Mouse (Mus musculus): ENCODE results near the gene Mark4. TPM values are rescaled to one million over a fixed set of nuclear protein-coding genes. Genes with fewer than 3 reads are reported as not detected.

The Mark4 gene
- polyA plus RNA-seq, 1 experiment from 2014 or later, result 10.9 TPM

GRCm38 (mm10) chr7:19466602-19467145, 8.1 kb upstream of the Mark4 start:
- Histone ChIP-seq H3K27me3 (replicated peaks; ENCODE audit: control insufficient read depth, insufficient read depth, low read length) (peaks cover 24% of the 10 kb centered on the region), H3K9me3 (ENCODE audit: control insufficient read depth, low read length) (no peaks in the 10 kb centered on the region), H3K4me2 (ENCODE audit: low read depth, low read length) (no peak overlapping the region), H3K27ac (replicated peaks; ENCODE audit: low read depth, low read length) (no peak overlapping the region), H3K9ac (ENCODE audit: low read depth, low read length) (no peak overlapping the region), H3K36me3 (ENCODE audit: control insufficient read depth, insufficient read depth, low read length) (no peaks in the 10 kb centered on the region), H3K4me1 (ENCODE audit: control insufficient read depth, insufficient read depth, low read length) (peaks cover 11% of the 10 kb centered on the region; the same call in 1 of the 2 replicates), H3K4me3 (ENCODE audit: low read depth, low read length) (no peak overlapping the region)
- ATAC-seq (ENCODE audit: low read depth), result no peak
- DNase-seq (ENCODE audit: low spot score), result no peak
- 53% methylated on average over 5 of the region's 5 CpGs for WGBS

- H3K9ac ChIP-seq (ENCODE audit: low read depth, low read length), result peak overlapping the region; percentile 49; the same call in 1 of the 2 replicates
- peaks cover 11% of the 10 kb centered on the region for H3K4me1 ChIP-seq (ENCODE audit: control insufficient read depth, insufficient read depth, low read length)
- H3K4me3 ChIP-seq (ENCODE audit: low read depth, low read length), result peak overlapping the region; percentile 7; the same call in 1 of the 2 replicates
- peaks cover 8% of the 10 kb centered on the region for H3K27me3 ChIP-seq (replicated peaks; ENCODE audit: control insufficient read depth, insufficient read depth, low read length)
- peak; percentile 76 for DNase-seq (ENCODE audit: low spot score)
- no peaks in the 10 kb centered on the region for H3K36me3 ChIP-seq (ENCODE audit: control insufficient read depth, insufficient read depth, low read length)
- H3K4me2 ChIP-seq (ENCODE audit: low read depth, low read length), result peak overlapping the region; percentile 45
- ATAC-seq (ENCODE audit: low read depth), result peak; percentile 56; the same call in 1 of the 2 replicates
- 5% methylated on average over 22 of the region's 22 CpGs for WGBS
- H3K27ac ChIP-seq (replicated peaks; ENCODE audit: low read depth, low read length), result peak overlapping the region; percentile 30
- no peaks in the 10 kb centered on the region for H3K9me3 ChIP-seq (ENCODE audit: control insufficient read depth, low read length)
Measured at GRCm38 (mm10) chr7:19464367-19465307, 6.0 kb upstream of the Mark4 start.

- ATAC-seq (ENCODE audit: low read depth) (no peak), DNase-seq (ENCODE audit: low spot score) (no peak)
- Histone ChIP-seq H3K36me3 (ENCODE audit: control insufficient read depth, insufficient read depth, low read length) (no peaks in the 10 kb centered on the region), H3K4me1 (ENCODE audit: control insufficient read depth, insufficient read depth, low read length) (peaks cover 15% of the 10 kb centered on the region), H3K27ac (replicated peaks; ENCODE audit: low read depth, low read length) (peak within 1 kb of the TSS; percentile 30; the same call in 1 of the 2 replicates), H3K4me3 (ENCODE audit: low read depth, low read length) (no peak within 1 kb of the TSS), H3K4me2 (ENCODE audit: low read depth, low read length) (0 out of 2 replicates have a peak within 1 kb of the TSS, but pooled peaks have one; percentile 45), H3K27me3 (replicated peaks; ENCODE audit: control insufficient read depth, insufficient read depth, low read length) (no peaks in the 10 kb centered on the region), H3K9me3 (ENCODE audit: control insufficient read depth, low read length) (no peaks in the 10 kb centered on the region), H3K9ac (ENCODE audit: low read depth, low read length) (no peak within 1 kb of the TSS)
- 33% methylated on average over 5 of the region's 6 CpGs for WGBS
Measured at GRCm38 (mm10) chr7:19462884-19463381, 4.3 kb upstream of the Mark4 start, which contains the start of gene Exoc3l2. TSS of gene Exoc3l2 (plus strand) at chr7:19463331.

GRCm38 (mm10) chr7:19462443-19462842, 3.8 kb upstream of the Mark4 start:
- no peak for DNase-seq (ENCODE audit: low spot score)
- Histone ChIP-seq H3K36me3 (ENCODE audit: control insufficient read depth, insufficient read depth, low read length) (no peaks in the 10 kb centered on the region), H3K27me3 (replicated peaks; ENCODE audit: control insufficient read depth, insufficient read depth, low read length) (no peaks in the 10 kb centered on the region), H3K4me2 (ENCODE audit: low read depth, low read length) (no peak overlapping the region), H3K9me3 (ENCODE audit: control insufficient read depth, low read length) (no peaks in the 10 kb centered on the region), H3K9ac (ENCODE audit: low read depth, low read length) (no peak overlapping the region), H3K4me1 (ENCODE audit: control insufficient read depth, insufficient read depth, low read length) (peaks cover 16% of the 10 kb centered on the region), H3K4me3 (ENCODE audit: low read depth, low read length) (no peak overlapping the region), H3K27ac (replicated peaks; ENCODE audit: low read depth, low read length) (no peak overlapping the region)
- WGBS, result 65% methylated on average over 4 of the region's 4 CpGs
- no peak for ATAC-seq (ENCODE audit: low read depth)

DNA sequence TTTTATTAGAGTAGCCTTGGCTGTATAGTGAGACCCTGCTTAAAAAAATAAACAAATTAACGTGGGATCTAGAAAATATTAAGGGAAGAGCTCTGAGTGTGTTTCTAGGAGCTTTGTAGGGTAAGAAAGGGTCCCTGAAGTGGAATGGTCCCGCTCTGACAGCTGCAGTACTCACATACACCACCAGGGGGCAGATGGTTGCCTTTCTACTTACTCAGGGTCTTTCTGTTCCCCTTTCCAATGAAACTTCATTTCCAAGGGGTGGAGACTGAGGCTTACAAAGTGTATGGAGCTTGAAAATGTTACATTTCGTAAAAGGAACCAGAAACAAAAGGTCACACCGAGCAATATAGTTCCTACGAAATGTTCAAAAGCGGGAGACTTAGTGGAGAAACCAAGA, 2.9 kb upstream of the Mark4 start:
- Histone ChIP-seq H3K9me3 (ENCODE audit: control insufficient read depth, low read length) (no peaks in the 10 kb centered on the region), H3K4me1 (ENCODE audit: control insufficient read depth, insufficient read depth, low read length) (peaks cover 22% of the 10 kb centered on the region), H3K27ac (replicated peaks; ENCODE audit: low read depth, low read length) (no peak overlapping the region), H3K4me3 (ENCODE audit: low read depth, low read length) (no peak overlapping the region), H3K27me3 (replicated peaks; ENCODE audit: control insufficient read depth, insufficient read depth, low read length) (no peaks in the 10 kb centered on the region), H3K36me3 (ENCODE audit: control insufficient read depth, insufficient read depth, low read length) (no peaks in the 10 kb centered on the region), H3K9ac (ENCODE audit: low read depth, low read length) (no peak overlapping the region), H3K4me2 (ENCODE audit: low read depth, low read length) (no peak overlapping the region)
- DNase-seq (ENCODE audit: low spot score) (peak; percentile 79), ATAC-seq (ENCODE audit: low read depth) (no peak)
- 13% methylated on average over 6 of the region's 6 CpGs for WGBS

DNA sequence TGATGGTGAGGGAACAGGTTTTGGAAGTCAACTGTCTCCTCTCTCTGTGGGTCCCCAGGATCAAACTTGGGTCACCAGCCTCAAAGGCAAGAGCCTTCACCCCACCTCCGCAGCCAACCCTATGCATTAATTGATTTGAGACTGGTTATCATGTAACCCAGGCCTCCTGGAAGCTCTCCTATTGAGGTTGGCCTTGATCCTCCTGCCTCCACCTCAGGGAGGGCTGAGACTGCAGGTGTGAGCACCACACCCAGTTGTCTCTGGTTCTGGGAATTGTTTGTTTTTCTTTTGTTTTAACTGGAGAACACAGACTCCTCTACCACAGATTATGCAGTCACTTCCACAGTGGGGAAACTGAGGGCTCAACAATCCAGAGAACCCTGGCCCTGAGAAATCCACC, 1.9 kb upstream of the Mark4 start:
- DNase-seq (ENCODE audit: low spot score), result no peak
- WGBS, result 85% methylated on average over 1 of the region's 1 CpGs
- Histone ChIP-seq H3K4me1 (ENCODE audit: control insufficient read depth, insufficient read depth, low read length) (peaks cover 22% of the 10 kb centered on the region), H3K27me3 (replicated peaks; ENCODE audit: control insufficient read depth, insufficient read depth, low read length) (no peaks in the 10 kb centered on the region), H3K36me3 (ENCODE audit: control insufficient read depth, insufficient read depth, low read length) (peaks cover 5% of the 10 kb centered on the region), H3K27ac (replicated peaks; ENCODE audit: low read depth, low read length) (no peak overlapping the region), H3K4me3 (ENCODE audit: low read depth, low read length) (no peak overlapping the region), H3K9me3 (ENCODE audit: control insufficient read depth, low read length) (no peaks in the 10 kb centered on the region), H3K9ac (ENCODE audit: low read depth, low read length) (no peak overlapping the region), H3K4me2 (ENCODE audit: low read depth, low read length) (no peak overlapping the region)
- ATAC-seq (ENCODE audit: low read depth), result no peak

- no peak for ATAC-seq (ENCODE audit: low read depth)
- peak overlapping the region; percentile 85 for H3K27ac ChIP-seq (replicated peaks; ENCODE audit: low read depth, low read length)
Measured at GRCm38 (mm10) chr7:19459144-19459870, 686 bp upstream of the Mark4 start.

DNA sequence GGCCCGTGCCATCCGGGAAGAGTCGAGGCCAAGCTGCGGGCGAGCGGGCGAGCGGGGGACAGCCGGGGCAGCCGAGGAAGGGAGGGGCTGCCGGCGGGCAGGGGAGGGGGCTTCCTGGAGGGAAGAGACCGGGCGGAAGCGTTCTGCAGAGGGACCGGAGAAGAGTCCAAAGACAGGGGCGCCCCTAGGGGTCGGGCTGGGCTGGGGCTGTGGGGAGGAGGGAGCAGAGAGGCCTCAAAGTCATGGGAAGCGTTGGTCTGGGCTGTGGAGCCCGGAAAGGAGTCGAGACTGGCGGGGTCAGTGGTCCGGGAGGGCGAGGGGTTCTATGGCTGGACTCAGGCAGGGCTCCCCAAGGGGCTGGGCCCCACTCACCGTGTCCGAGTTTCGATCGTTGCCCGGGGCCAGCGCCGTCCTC, 542 bp downstream of the Mark4 start:
- Histone ChIP-seq H3K36me3 (ENCODE audit: control insufficient read depth, insufficient read depth, low read length) (peaks cover 10% of the 10 kb centered on the region), H3K9ac (ENCODE audit: low read depth, low read length) (peak overlapping the region; percentile 83), H3K4me1 (ENCODE audit: control insufficient read depth, insufficient read depth, low read length) (peaks cover 12% of the 10 kb centered on the region), H3K9me3 (ENCODE audit: control insufficient read depth, low read length) (no peaks in the 10 kb centered on the region), H3K27ac (replicated peaks; ENCODE audit: low read depth, low read length) (peak overlapping the region; percentile 81), H3K4me2 (ENCODE audit: low read depth, low read length) (peak overlapping the region; percentile 85), H3K27me3 (replicated peaks; ENCODE audit: control insufficient read depth, insufficient read depth, low read length) (no peaks in the 10 kb centered on the region), H3K4me3 (ENCODE audit: low read depth, low read length) (peak overlapping the region; percentile 98)
- ATAC-seq (ENCODE audit: low read depth) (peak; percentile 79), DNase-seq (ENCODE audit: low spot score) (peak; percentile 77)
- 0% methylated on average over 3 of the region's 31 CpGs for WGBS

More at GRCm38 (mm10) chr7:19459144-19459870, 686 bp upstream of the Mark4 start:
- peak overlapping the region; percentile 85 for H3K4me2 ChIP-seq (ENCODE audit: low read depth, low read length)
- peaks cover 14% of the 10 kb centered on the region for H3K4me1 ChIP-seq (ENCODE audit: control insufficient read depth, insufficient read depth, low read length)
- H3K36me3 ChIP-seq (ENCODE audit: control insufficient read depth, insufficient read depth, low read length), result peaks cover 7% of the 10 kb centered on the region
- peak overlapping the region; percentile 98 for H3K4me3 ChIP-seq (ENCODE audit: low read depth, low read length)
- no peaks in the 10 kb centered on the region for H3K9me3 ChIP-seq (ENCODE audit: control insufficient read depth, low read length)
- DNase-seq (ENCODE audit: low spot score), result no peak
- 20% methylated on average over 6 of the region's 6 CpGs for WGBS
- H3K27me3 ChIP-seq (replicated peaks; ENCODE audit: control insufficient read depth, insufficient read depth, low read length), result no peaks in the 10 kb centered on the region
- peak overlapping the region; percentile 83 for H3K9ac ChIP-seq (ENCODE audit: low read depth, low read length)
